Mouse (Mus musculus) thymus, postnatal 10 days (tissue): ENCODE measurements around the gene Zhx3.

ENCODE experiments used
- DNase-seq, 2 experiments: peaks; one replicate each; pipeline ENCODE4 v3.0.0; 2021; ENCODE audit warnings: low spot score in 2 of 2

The Zhx3 gene

GRCm38 (mm10) chr2:160882436-160882835 lies 9.6 kb upstream of the Zhx3 start:
- no peak for DNase-seq

GRCm38 (mm10) chr2:160881462-160882101 lies 8.8 kb upstream of the Zhx3 start:
- no peak for DNase-seq

- DNase-seq: no peak
These were observed 7.8 kb upstream of the Zhx3 start, which contains the start of gene Lpin3 for GRCm38 (mm10) chr2:160880453-160881195. Gene Lpin3, plus strand, starts transcription at chr2:160880670.

GRCm38 (mm10) chr2:160876115-160876514 lies 3.3 kb upstream of the Zhx3 start:
- no peak for DNase-seq

GRCm38 (mm10) chr2:160874231-160874877 lies 1.6 kb upstream of the Zhx3 start:
- no peak for DNase-seq

GRCm38 (mm10) chr2:160872395-160872794 lies 403 bp downstream of the Zhx3 start:
- peak; percentile 74 to 76 for DNase-seq

- DNase-seq: no peak
These were observed 1.5 kb downstream of the Zhx3 start for GRCm38 (mm10) chr2:160871310-160871709.

- DNase-seq: no peak
These were observed 3.4 kb downstream of the Zhx3 start for GRCm38 (mm10) chr2:160869446-160869845.

- no peak for DNase-seq
These were observed 7.5 kb downstream of the Zhx3 start for GRCm38 (mm10) chr2:160865266-160865665.

GRCm38 (mm10) chr2:160864112-160864511 lies 8.7 kb downstream of the Zhx3 start:
- no peak for DNase-seq

GRCm38 (mm10) chr2:160860363-160860762 lies 12.4 kb downstream of the Zhx3 start:
- DNase-seq: no peak

- DNase-seq: no peak
These were observed 16.3 kb downstream of the Zhx3 start for GRCm38 (mm10) chr2:160856359-160857102.

GRCm38 (mm10) chr2:160854687-160855086 lies 18.1 kb downstream of the Zhx3 start:
- DNase-seq: no peak

GRCm38 (mm10) chr2:160850360-160850759 lies 22.4 kb downstream of the Zhx3 start:
- no peak for DNase-seq

- DNase-seq: no peak
These were observed 23.1 kb downstream of the Zhx3 start for GRCm38 (mm10) chr2:160849617-160850240.

GRCm38 (mm10) chr2:160848186-160848585 lies 24.6 kb downstream of the Zhx3 start:
- no peak for DNase-seq

GRCm38 (mm10) chr2:160847664-160848063 lies 25.1 kb downstream of the Zhx3 start:
- no peak for DNase-seq

GRCm38 (mm10) chr2:160840838-160841237 lies 32.0 kb downstream of the Zhx3 start:
- no peak for DNase-seq

- no peak for DNase-seq
These were observed 62.0 kb downstream of the Zhx3 start for GRCm38 (mm10) chr2:160810802-160811201.

- DNase-seq: no peak
These were observed 62.4 kb downstream of the Zhx3 start for GRCm38 (mm10) chr2:160810376-160810775.

- no peak for DNase-seq
These were observed 66.7 kb downstream of the Zhx3 start for GRCm38 (mm10) chr2:160806091-160806521.
